Mouse (Mus musculus): ENCODE measurements around the gene Panx2.

- no peak for TF ChIP-seq CTCF (IDR thresholded peaks at IDR 0.05; ENCODE audit: extremely low read depth, insufficient read depth, low read length)
- TF ChIP-seq POLR2A (IDR thresholded peaks at IDR 0.05; ENCODE audit: extremely low read depth, insufficient read depth, low read length), result no peak
Measured at GRCm38 (mm10) chr15:89067609-89068008, 8.1 kb downstream of the Panx2 start.
